Mouse (Mus musculus): ENCODE measurements around the gene Nemp1.

Gene Nemp1

DNA sequence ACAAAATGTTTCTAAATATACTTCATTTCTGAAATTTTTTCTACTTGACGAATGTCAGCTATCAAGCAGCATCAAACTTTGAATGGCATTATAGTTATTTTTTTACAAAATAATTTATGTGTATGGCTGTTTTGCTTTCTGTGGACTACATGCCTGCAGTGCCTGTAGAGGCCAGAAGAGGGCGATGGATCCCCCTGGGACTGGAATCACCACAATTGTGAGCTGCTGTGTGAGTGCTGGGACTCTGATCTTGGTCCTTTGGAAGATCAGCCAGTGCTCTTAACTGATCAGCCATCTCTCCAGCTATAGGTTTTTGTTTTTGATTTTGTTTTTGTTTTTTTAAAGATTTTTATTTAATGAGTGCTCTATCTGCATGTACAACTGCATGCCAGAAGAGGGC, 4.6 kb downstream of the Nemp1 start:
- peak; percentile 52 for DNase-seq (ENCODE audit: low read depth, low spot score)

DNA sequence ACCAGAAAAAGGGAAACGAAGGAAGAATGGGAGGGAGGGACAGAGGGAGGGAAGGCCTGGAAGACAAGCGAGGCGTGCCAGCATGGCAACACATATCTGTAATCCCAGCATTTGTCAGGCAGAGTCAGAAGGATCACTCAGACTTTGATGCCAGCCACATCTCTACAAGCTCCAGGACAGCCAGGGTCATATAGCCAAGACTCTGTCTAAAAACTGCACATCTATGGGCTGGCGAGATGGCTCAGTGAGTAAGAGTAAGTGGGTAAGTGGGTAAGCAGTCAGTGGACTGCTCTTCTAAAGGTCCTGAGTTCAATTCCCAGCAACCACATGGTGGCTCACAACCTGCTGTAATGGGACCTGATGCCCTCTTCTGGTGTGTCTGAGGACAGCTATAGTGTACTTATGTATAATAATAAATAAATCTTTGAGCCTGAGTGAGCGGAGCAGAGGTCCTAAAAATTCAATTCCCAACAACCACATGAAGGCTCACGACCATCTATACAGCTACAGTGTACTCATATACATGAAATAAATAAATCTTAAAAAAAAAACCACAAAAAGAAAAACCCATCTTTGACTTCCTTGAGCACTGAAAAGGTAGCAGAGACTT, 7.5 kb downstream of the Nemp1 start:
- DNase-seq (ENCODE audit: low read depth, low spot score) = no peak

DNA sequence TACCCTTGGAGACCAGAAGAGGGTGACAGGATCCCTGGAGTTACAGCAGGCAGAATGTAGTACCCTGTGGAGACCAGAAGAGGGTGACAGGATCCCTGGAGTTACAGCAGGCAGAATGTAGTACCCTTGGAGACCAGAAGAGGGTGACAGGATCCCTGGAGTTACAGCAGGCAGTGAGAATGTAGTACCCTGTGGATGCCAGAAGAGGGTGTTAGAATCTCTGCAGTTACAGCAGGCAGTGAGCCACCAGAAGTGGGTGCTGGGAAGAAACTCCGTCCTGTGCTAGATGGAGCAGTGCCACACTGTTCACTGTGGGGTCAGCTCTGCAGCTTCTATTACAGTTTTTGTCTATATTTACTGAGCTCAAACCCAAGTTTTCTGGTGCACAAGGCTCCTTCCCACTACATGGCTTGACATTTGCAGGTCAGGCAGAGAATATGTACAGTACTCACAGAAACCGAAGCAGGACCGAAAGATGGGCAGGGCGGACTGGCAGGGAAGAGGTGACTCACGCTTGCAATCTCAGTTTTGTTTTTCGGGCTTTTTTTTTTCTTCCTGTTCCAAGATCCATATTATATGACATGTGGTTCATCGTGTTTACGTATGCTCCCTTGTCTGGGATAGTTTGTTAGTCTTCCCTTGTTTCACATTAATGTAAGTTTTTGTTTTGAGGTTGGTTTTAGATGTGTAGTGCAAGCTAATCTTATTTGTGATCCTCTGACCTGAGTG, 8.3 kb downstream of the Nemp1 start:
- DNase-seq (ENCODE audit: low read depth, low spot score) = peak; percentile 91

DNA sequence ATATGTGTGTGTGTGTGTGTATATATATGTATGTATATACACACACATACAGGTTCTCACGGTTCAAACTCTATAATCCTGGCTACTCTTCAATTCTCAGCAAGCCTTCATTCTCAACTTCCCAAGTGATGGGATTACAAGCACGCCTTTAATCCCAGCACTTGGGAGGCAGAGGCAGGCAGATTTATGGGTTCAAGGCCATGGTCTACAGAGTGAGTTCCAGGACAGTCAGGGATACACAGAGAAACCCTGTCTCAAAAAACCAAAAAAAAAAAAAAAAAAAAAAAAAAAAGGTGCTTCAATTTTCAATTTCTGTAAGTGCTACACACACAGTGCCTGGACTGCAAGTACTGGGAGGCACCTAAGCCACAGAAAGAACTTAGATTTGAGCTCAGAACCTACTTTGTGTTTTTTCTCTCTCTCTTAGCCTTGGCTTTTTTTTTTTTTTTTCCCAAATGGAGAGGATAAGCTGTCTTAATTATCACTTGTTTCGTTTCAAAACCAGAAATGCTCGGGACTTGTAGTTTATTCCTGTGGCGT, 9.2 kb downstream of the Nemp1 start:
- no peak for DNase-seq (ENCODE audit: low read depth, low spot score)

DNA sequence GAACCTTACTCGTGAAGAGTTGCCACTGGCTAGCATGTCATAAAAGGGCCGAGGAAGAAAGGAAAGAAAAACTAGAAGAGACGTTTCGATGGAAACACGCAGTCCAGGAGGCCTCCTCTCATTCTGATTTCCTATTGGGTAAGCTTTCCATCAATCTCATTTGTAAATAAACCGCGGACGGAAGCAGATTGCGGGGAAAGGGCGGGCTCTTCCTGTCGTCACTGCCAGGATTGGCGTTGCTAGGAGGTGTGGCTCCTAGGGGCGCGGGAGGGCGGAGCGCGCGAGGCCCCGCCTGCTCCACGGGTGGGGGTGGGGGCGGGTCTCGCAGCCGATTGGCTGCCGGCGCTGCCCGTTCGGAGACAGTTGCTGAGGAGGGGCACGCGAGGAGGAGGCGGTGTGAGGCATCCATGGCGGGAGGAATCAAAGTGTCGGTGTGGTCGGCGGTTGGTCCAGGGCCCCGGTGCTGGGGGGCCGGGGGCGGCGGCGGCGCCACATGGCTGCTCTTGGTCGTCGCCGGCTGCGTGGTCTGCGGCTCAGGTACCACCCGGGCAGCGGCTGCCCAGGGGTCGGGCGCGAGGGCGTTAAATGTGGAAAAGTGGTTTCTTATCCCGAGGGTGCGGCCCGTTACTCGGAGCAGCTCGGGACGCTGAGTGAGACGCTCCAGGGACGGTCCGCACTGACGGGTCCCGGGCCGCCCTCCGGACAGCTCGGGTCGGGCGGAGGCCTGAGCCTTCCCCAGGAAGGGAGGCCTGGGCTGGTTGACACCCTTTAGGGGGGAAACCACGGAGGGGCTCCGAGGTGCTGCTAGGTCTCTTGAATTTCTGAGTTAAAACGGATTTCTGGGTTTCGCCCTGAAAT, 10.2 kb downstream of the Nemp1 start:
- DNase-seq (ENCODE audit: low read depth, low spot score) = peak; percentile 99

DNA sequence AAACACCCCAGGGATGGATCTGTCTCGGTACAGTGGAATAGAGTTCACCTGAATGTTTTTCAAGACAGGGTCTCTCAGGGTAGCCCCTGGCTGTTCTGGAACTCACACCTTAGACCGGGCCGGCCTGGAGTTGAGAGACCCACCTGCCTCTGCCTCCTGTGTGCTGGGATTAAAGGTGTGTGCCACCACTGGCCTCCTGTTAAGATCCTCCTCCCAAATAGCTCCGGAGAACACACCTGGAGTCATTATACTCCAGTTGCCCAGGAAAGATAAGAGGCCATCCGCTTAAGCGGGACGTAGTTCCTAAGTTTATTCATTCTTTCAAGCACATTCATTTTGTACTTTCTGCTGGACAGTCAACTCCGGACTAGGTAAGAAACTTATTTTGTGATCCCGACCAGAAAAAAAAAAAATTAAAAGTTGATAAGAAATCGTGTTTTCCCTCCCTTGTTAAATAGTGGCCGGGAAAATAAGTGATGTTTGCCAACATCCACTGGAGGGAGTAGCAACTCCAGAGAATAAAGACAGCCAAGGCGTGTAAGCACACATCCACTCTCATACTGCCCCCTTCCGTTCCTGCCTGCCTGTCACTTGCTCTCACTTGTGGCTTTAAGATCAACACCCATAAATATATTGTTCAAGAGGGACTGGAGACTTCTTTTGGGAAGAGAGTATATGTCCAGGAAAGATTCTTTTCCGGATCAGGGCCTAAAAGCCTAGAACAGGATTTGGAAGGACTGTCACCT, 11.1 kb downstream of the Nemp1 start:
- peak; percentile 89 for DNase-seq (ENCODE audit: low read depth, low spot score)

DNA sequence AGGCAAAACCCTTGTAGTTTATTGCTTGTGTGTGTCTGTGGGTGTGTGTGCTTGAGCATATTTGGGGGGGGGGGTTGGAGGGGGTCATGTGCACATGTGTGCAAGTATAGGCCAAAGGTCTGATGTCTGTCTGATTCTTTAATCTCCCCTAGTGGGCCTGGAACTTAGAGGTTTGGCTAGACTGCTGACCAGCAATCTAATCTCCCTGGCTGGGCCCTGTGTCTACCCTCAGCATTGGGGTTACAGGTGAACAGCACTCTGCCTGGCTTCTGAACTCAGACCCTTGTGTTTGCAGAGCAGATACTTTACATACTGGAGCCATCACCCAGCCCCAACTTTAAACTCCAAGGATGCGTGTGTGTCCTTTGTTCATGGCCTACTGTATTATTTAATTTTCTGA, 12.5 kb downstream of the Nemp1 start:
- no peak for DNase-seq (ENCODE audit: low read depth, low spot score)

DNA sequence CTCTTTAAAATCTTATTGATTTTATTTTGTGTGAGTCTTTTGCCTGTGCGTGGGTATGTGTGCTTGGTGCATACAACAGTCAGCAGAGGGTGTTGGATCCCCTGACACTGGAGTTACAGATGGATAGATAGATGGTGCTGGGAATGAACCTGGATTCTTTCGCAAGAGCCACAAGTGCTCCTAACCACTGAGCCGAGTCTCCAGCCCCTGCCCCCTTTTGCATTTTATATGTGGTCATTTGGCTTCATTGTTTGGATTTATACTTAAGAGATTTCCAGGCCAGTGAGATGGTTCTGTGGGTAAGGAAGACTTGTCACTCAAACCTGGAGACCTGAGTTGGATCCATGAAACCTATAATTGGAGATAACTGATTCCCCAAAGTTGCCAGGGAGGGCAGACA, 13.2 kb downstream of the Nemp1 start:
- no peak for DNase-seq (ENCODE audit: low read depth, low spot score)

DNA sequence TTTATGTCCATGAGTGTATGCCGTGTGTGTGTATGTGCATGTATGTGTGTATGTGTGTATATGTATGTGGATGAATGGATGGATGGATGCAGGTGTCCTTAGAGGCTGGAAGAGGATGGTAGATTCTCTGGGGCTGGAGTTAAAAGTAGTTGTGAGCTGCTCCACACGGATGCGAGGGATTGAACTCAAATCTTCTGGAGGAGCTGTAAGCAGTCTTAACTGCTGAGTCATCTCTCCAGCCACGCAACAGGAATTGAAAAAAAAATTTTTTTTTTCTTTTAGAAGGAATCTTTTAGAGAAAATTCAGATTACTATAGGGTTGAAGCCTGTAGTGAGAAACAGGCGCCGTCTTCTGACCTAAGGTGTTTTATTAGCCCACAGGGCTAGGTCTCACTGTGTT, 16.2 kb downstream of the Nemp1 start:
- DNase-seq (ENCODE audit: low read depth, low spot score) = no peak

DNA sequence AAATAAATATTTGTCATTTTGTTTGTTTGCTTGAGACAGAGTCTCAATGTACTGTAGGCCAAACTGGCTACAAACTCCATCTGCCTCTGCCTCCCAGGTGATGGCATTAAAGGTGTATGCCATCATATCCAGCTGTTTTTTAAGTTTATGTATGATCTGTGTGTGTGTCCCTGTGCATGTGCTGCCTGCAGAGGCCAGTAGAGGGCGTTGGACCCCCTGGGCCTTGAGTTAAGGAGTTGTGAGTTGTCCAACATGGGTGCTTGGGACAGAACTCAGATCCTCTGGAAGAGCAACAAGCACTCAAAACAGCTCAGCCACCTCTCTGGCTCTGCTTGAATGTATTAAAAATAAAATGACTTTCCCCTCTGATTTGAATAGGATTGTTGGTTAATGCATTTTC, 24.4 kb downstream of the Nemp1 start:
- DNase-seq (ENCODE audit: low read depth, low spot score) = peak; percentile 31

DNA sequence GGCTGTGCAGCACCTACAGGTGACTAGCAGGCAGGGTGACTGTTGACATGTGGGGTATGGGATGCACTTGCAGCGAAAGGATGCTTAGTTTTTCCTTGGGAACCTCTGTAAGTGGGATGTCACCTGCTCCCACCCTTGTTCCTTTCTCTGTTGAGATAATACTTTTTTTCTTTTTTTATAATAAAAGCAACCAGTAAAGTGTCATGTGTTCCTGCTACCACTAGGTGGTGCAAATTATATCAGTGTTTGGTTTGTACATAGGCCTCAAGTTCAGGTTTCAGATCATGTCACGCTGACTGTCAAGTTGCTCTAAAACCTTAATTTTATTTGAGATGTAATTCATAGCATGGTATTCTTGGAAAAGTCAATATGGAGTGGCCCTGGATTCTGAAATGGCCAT, 27.9 kb downstream of the Nemp1 start:
- peak; percentile 38 for DNase-seq (ENCODE audit: low read depth, low spot score)

DNA sequence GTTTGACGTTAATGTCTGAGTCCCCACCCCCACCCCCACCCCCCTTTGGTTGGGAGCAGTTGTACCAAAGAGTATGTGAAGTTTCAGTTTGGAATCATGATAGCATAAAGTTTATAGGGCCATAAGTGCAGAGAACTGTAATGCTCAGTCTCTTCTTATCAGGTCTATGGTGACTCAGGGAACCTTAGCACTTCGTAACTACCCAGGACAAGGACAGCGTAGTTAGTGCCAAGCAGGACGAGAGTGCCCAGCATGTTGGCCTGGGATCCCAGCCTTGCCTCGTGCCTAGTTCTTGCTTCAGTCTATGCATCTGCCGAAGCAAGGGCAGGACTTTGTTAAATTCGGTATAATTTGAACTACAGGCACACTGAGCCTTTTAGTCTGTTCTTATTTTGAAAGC, 29.1 kb downstream of the Nemp1 start:
- DNase-seq (ENCODE audit: low read depth, low spot score) = no peak

DNA sequence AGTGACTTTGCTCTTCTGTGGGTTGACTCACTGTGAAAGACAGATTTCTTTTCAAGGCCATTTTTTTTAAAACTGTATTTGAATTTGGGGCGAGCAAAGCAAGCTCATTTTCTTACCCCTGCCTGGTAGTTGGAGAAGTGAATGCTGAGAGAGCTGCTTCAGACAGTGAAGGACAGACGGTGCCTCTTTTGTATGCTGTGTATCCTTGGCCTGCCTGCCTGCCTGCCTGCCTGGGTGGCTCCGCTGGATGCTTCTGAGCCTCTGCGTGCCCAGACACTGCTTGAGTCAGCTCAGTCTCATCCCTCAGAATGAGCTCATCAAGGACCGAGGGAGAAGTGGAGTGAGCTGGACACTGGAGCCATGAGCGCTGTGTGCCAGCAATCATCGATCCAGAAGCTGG, 32.3 kb downstream of the Nemp1 start:
- DNase-seq (ENCODE audit: low read depth, low spot score) = no peak

DNA sequence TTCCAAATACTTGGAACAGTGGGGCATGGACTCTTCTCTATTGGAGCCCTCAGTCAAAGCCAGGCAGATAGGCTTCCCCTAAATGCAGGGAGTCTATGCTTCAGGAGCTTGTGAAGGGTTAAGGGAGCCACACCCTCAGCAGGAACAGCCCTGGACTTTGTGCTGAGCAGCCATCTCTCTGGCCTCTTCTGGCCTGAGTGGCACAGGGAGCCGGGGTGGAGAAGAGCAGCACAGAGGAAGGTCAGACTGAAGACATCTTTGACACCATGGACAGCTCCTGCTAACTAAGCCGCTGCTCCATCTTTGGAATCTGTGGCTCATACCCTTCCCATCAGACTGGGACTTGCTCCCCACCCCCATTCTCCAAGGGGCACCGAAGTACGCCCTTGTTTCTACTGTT, 36.6 kb downstream of the Nemp1 start:
- DNase-seq (ENCODE audit: low read depth, low spot score) = peak; percentile 71

DNA sequence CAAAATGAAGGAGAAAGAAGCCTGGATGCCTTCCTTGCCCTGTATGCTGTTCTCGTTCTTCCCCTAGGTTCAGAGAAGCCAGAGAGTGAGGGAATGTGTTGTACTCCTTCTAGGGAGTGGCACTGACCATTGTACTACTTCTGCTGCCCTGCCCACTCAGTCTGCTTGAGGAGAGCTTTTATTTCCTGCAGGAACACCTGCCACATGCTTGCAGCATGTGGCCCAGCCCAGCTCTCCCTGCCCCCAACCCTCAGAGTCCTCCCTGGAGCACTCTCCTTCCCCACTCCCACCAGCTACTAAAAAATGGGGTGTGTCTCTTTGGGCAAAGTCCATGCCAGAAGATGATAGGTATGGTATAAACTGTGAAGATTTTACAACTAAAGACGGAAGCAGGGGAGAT, 37.6 kb downstream of the Nemp1 start:
- no peak for DNase-seq (ENCODE audit: low read depth, low spot score)

DNA sequence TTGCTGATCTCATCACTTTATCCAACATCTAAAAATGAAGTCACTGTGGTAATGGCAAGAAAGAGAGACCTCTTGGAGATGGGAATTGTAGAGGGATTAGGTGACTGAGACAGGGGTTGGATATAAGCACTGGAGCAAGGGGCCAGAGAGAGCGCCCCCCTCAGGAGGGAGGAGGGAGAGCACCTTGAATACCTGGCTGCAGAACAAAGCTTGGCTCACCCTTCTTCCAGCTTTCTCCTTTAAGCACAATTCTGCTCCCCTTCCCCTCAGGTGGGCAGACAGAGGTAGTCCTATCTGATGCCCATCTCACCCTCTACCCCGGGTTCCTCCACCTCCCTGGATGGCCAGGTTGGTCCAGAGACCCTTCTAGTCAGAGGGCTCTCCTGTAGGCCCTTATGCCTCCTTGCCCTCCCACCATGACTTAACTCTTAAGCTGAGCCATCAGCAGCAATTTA, 38.1 kb downstream of the Nemp1 start, which contains the start of gene Myo1a:
TSS of gene Myo1a (plus strand) at position 405 of the 455 bp plus-strand sequence.
- no peak for DNase-seq (ENCODE audit: low read depth, low spot score)

DNA sequence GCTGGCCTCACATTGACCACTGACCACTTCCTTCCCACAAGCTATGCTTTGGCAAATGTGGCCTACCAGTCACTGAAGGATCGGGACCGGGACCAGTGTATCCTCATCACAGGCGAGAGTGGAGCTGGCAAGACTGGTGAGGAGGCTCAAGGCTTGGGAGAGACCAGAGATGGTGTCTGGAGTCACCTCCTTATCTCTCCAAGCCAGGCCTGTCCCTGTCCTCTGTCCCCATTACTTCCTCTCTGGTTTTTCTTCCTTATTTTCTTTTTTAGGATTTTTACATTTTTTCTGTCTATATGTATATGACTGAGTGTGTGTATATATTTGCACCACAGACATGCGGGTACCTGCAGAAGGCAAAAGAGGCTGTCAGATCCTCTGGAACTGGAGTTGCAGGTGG, 39.1 kb downstream of the Nemp1 start:
- no peak for DNase-seq (ENCODE audit: low read depth, low spot score)

DNA sequence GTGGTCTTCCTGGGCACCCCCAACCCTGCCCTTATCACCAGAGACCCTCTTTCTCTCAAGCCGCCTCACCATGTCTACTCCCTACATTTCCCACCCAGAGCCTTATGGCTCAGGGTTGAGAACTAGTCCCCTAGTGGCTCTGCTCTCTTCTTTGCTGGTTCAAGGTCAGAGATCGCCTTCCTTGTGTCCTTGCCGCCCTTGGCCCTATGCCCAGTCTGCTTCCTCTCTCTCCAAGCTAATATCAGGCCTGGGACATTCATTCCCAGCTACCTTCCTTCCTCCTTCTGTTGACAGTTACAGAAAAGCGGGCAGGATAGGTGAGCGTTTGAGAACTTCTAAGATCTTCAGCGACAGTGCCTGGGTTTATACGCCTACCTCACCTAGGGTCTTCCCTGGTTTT, 41.0 kb downstream of the Nemp1 start:
- DNase-seq (ENCODE audit: low read depth, low spot score) = peak; percentile 32

DNA sequence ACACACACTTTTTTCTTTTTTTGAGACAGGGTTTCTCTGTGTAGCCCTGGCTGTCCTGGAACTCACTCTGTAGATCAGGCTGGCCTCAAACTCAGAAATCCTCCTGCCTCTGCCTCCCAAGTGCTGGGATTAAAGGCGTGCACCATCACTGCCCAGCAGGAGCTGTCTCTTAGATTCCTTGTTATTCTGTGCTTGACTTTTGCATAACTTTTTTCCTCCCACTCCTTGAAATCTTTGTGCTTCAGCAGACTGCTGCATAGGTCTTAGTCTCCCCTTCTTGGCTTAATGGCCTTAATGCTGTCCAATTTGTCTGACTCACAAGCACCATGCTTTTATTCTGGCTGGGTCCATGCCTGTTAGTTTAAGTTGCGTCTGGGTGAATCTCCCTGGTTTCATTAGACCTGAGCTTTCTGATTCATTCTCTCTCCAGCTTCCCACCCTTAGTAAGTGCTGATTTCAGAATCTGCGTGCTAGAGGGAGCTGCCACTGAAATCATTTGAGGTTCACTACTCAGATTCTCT, 42.2 kb downstream of the Nemp1 start:
- no peak for DNase-seq (ENCODE audit: low read depth, low spot score)

DNA sequence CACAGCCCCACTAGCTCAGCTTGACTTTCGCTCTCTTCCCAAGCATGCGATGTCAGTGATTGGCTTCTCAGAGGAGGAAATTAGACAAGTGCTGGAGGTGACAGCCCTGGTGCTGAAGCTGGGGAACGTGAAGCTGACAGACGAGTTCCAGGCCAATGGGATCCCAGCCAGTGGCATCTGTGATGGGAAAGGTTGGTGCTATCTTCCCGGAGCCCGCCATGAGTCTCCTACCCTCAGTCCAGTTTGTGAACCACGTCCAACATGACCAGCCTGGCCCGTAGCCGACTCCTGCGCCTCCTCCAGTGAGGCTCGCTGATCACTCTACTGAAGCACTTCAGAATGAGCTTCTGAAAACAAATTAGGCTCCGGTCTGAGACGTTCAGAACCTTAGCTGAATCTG, 43.6 kb downstream of the Nemp1 start:
- DNase-seq (ENCODE audit: low read depth, low spot score) = no peak

DNA sequence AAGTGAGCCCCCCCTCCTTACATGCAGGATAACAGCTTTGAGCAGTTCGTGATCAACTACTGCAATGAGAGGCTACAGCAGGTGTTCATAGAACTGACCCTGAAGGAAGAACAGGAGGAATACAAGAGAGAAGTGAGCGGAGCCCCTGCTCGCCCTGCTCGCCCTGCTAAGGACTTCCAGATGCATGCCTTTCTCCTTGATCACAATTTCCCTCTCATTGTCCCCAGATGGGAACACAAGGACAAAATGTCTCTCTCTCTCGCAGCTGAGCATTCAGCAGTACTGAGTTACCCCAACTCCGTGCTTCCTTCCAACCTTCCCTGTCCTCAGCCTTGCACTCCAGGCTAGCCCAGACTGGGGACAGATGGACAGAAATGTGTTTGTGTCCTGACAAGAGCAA, 46.0 kb downstream of the Nemp1 start:
- DNase-seq (ENCODE audit: low read depth, low spot score) = no peak

Data from ES-CJ7 (cell line).